Mouse (Mus musculus) CH12.LX (cell line): ENCODE data around the gene Ddx28. TPM values are rescaled to one million over a fixed set of nuclear protein-coding genes. Genes with fewer than 3 reads are reported as not detected.
A peak's percentile ranks its signal among the peaks of the same experiment; 100 is the strongest.
"Not testable (repeated sequence)": the region's sequence is repeated elsewhere in the genome, so short reads cannot be mapped to it uniquely, and the experiment has no call there.

ENCODE experiments used
- DNase-seq: peaks from one replicate; pipeline ENCODE4 v3.0.0-alpha.2; 2013; ENCODE audit errors: extremely low read depth
- H3K27ac ChIP-seq: 2 replicates; pipeline ENCODE4 v1.5.1; 2012; ENCODE audit warnings: low read depth, mild to moderate bottlenecking, control low read depth, moderate library complexity; ENCODE audit not compliant: insufficient read depth
- H3K27me3 ChIP-seq: replicated peaks from 2 replicates; pipeline ENCODE3; 2012; ENCODE audit warnings: inconsistent platforms
- H3K36me3 ChIP-seq, 2 experiments: replicated peaks in 1 of 2; 2 replicates each; pipeline versions ENCODE3 to v1.6.1; 2012; ENCODE audit warnings: inconsistent platforms in 1 of 2, low read length in 1 of 2, mild to moderate bottlenecking in 1 of 2, mixed read lengths in 1 of 2, moderate library complexity in 1 of 2; ENCODE audit not compliant: control insufficient read depth in 1 of 2, insufficient read depth in 1 of 2
- H3K4me1 ChIP-seq, 2 experiments: 2 replicates each; pipeline ENCODE4 v1.6.1; 2012; ENCODE audit warnings: inconsistent platforms in 1 of 2, moderate library complexity in 1 of 2; ENCODE audit not compliant: insufficient read depth in 2 of 2, control insufficient read depth in 1 of 2
- H3K4me2 ChIP-seq: 2 replicates; pipeline ENCODE4 v1.6.1; 2012; ENCODE audit warnings: low read depth, mild to moderate bottlenecking, control low read depth; ENCODE audit not compliant: poor library complexity, insufficient read depth, severe bottlenecking
- H3K4me3 ChIP-seq, 3 experiments: fragments of 150-350 bp in 1 of 3; sonication (generic) in 1 of 3; replicated peaks in 1 of 3; 2 replicates each; pipeline versions ENCODE3 to v1.5.1; 2011 to 2012; ENCODE audit warnings: low read depth in 2 of 3, low read length in 2 of 3, mild to moderate bottlenecking in 2 of 3, moderate library complexity in 2 of 3, control low read depth in 1 of 3, improper control_type of control experiment in 1 of 3, inconsistent platforms in 1 of 3, mixed read lengths in 1 of 3; ENCODE audit not compliant: poor library complexity in 1 of 3
- H3K79me2 ChIP-seq: replicated peaks from 2 replicates; pipeline ENCODE4 v1.6.1; 2012; ENCODE audit warnings: mild to moderate bottlenecking, moderate library complexity; ENCODE audit not compliant: control insufficient read depth, poor library complexity, insufficient read depth, severe bottlenecking; ENCODE audit errors: extremely low read depth
- H3K9ac ChIP-seq: 2 replicates; pipeline ENCODE4 v1.6.1; 2012; ENCODE audit warnings: low read depth, mild to moderate bottlenecking, control low read depth, moderate library complexity; ENCODE audit not compliant: insufficient read depth
- H3K9me3 ChIP-seq: replicated peaks from 2 replicates; pipeline ENCODE3; 2012; ENCODE audit warnings: low read length, inconsistent platforms, mixed read lengths
- BHLHE40 ChIP-seq: IDR thresholded peaks from 2 replicates; pipeline ENCODE4 v1.6.1; 2011; ENCODE audit warnings: mild to moderate bottlenecking, low read depth, low read length, improper control_type of control experiment
- CTCF ChIP-seq, 2 experiments: IDR thresholded peaks in 1 of 2; conservative IDR thresholded peaks in 1 of 2; 2 replicates each; pipeline ENCODE4 v1.5.1; 2011 to 2012; ENCODE audit warnings: low read depth in 2 of 2, low read length in 2 of 2, improper control_type of control experiment in 1 of 2, inconsistent platforms in 1 of 2, mild to moderate bottlenecking in 1 of 2, moderate library complexity in 1 of 2
- E2F4 ChIP-seq: IDR thresholded peaks from 2 replicates; pipeline ENCODE4 v1.6.1; 2011; ENCODE audit warnings: low read depth, low read length, improper control_type of control experiment; ENCODE audit not compliant: insufficient replicate concordance
- ELF1 ChIP-seq: IDR thresholded peaks from 2 replicates; pipeline ENCODE4 v1.6.1; 2014; ENCODE audit warnings: low read depth, mild to moderate bottlenecking, inconsistent platforms, low read length, improper control_type of control experiment
- EP300 ChIP-seq: IDR thresholded peaks from 2 replicates; pipeline ENCODE4 v1.6.1; 2011; ENCODE audit warnings: low read length, improper control_type of control experiment
- GABPA ChIP-seq: IDR thresholded peaks from 2 replicates; pipeline ENCODE4 v1.6.1; 2012; ENCODE audit warnings: low read depth, low read length, improper control_type of control experiment, inconsistent platforms; ENCODE audit not compliant: insufficient replicate concordance
- HCFC1 ChIP-seq: IDR thresholded peaks from 2 replicates; pipeline ENCODE4 v1.6.1; 2012; ENCODE audit warnings: low read depth, mild to moderate bottlenecking, inconsistent platforms, low read length, improper control_type of control experiment
- IRF4 ChIP-seq: IDR thresholded peaks from 2 replicates; pipeline ENCODE4 v1.6.1; 2014; ENCODE audit warnings: low read depth, mild to moderate bottlenecking, inconsistent platforms, low read length, improper control_type of control experiment
- JUN ChIP-seq: IDR thresholded peaks from 2 replicates; pipeline ENCODE4 v1.6.1; 2011; ENCODE audit warnings: low read depth, mild to moderate bottlenecking, low read length, improper control_type of control experiment, moderate library complexity; ENCODE audit not compliant: insufficient read depth
- JUND ChIP-seq: conservative IDR thresholded peaks from 2 replicates; pipeline ENCODE4 v1.6.1; 2011; ENCODE audit warnings: low read depth, low read length, improper control_type of control experiment
- KAT2A ChIP-seq: IDR thresholded peaks from 2 replicates; pipeline ENCODE4 v1.6.1; 2012; ENCODE audit warnings: low read length, improper control_type of control experiment, inconsistent platforms; ENCODE audit not compliant: insufficient replicate concordance
- MAFK ChIP-seq: IDR thresholded peaks from 2 replicates; pipeline ENCODE4 v1.6.1; 2011; ENCODE audit warnings: low read length, improper control_type of control experiment; ENCODE audit not compliant: insufficient replicate concordance
- MAX ChIP-seq: IDR thresholded peaks from 2 replicates; pipeline ENCODE4 v1.6.1; 2011; ENCODE audit warnings: low read length, improper control_type of control experiment
- MAZ ChIP-seq: IDR thresholded peaks from 2 replicates; pipeline ENCODE4 v1.6.1; 2012; ENCODE audit warnings: low read depth, mild to moderate bottlenecking, inconsistent platforms, low read length, improper control_type of control experiment, moderate library complexity
- MEF2A ChIP-seq: IDR thresholded peaks from 2 replicates; pipeline ENCODE4 v1.6.1; 2014; ENCODE audit warnings: low read depth, mild to moderate bottlenecking, inconsistent platforms, low read length, improper control_type of control experiment, borderline replicate concordance
- MYC ChIP-seq: IDR thresholded peaks from 2 replicates; pipeline ENCODE4 v1.6.1; 2011; ENCODE audit warnings: low read depth, mild to moderate bottlenecking, improper control_type of control experiment, low read length
- NELFE ChIP-seq: IDR thresholded peaks from 2 replicates; pipeline ENCODE4 v1.6.1; 2011; ENCODE audit warnings: low read depth, low read length, improper control_type of control experiment
- PAX5 ChIP-seq: IDR thresholded peaks from 2 replicates; pipeline ENCODE4 v1.6.1; 2012; ENCODE audit warnings: low read length, inconsistent platforms, mixed read lengths
- POLR2A ChIP-seq: IDR thresholded peaks from 2 replicates; pipeline ENCODE4 v1.6.1; 2011; ENCODE audit warnings: low read depth, mild to moderate bottlenecking, improper control_type of control experiment, low read length
- RAD21 ChIP-seq: IDR thresholded peaks from 2 replicates; pipeline ENCODE4 v1.6.1; 2011; ENCODE audit warnings: low read depth, mild to moderate bottlenecking, low read length, improper control_type of control experiment, moderate library complexity
- RCOR1 ChIP-seq: conservative IDR thresholded peaks from 2 replicates; pipeline ENCODE4 v1.6.1; 2012; ENCODE audit warnings: low read depth, mild to moderate bottlenecking, inconsistent platforms, low read length, improper control_type of control experiment
- SMC3 ChIP-seq: IDR thresholded peaks from 2 replicates; pipeline ENCODE4 v1.6.1; 2011; ENCODE audit warnings: low read depth, low read length, improper control_type of control experiment
- TBP ChIP-seq: conservative IDR thresholded peaks from 2 replicates; pipeline ENCODE4 v1.6.1; 2011; ENCODE audit warnings: low read depth, low read length, improper control_type of control experiment
- UBTF ChIP-seq: IDR thresholded peaks from 2 replicates; pipeline ENCODE4 v1.6.1; 2012; ENCODE audit warnings: low read depth, mild to moderate bottlenecking, inconsistent platforms, low read length, improper control_type of control experiment, moderate library complexity
- USF1 ChIP-seq: IDR thresholded peaks from 2 replicates; pipeline ENCODE4 v1.6.1; 2014; ENCODE audit warnings: low read depth, mild to moderate bottlenecking, inconsistent platforms, low read length, improper control_type of control experiment
- USF2 ChIP-seq: conservative IDR thresholded peaks from 2 replicates; pipeline ENCODE4 v1.6.1; 2011; ENCODE audit warnings: low read depth, low read length, improper control_type of control experiment
- ZKSCAN1 ChIP-seq: IDR thresholded peaks from 2 replicates; pipeline ENCODE4 v1.6.1; 2012; ENCODE audit warnings: low read depth, inconsistent platforms, low read length, improper control_type of control experiment, borderline replicate concordance
- dilution Hi-C: fragments of 300-500 bp; cut with MboI; formaldehyde crosslinking; loops from 2 replicates; pipeline ENCODE4 v1.14.3; 2020; ENCODE audit warnings: low sequenced_read_pairs; ENCODE audit not compliant: extremely low pct_unique_long_range_greater_than_20kb, extremely low pct_ligation_motif_present
- in situ Hi-C: fragments of 300-500 bp; cut with MboI; formaldehyde crosslinking; loops from 3 replicates; pipeline ENCODE4 v1.14.3; 2019; ENCODE audit warnings: low sequenced_read_pairs, low pct_ligation_motif_present, low pct_unique_long_range_greater_than_20kb, mixed read lengths
- polyA plus RNA-seq: library from polyadenylated mRNA; unstranded; fragments of >175 nt; gene quantifications from 2 replicates; pipeline ENCODE4 v1.2.1, GENCODE M21; 2012; ENCODE audit warnings: low read depth; ENCODE audit not compliant: insufficient read length
- total RNA-seq, 2 experiments: library from RNA; depleted of rRNA; stranded (reverse); fragments of 300-350 nt in 1 of 2; fragments of >200 nt in 1 of 2; gene quantifications; 2 replicates each; pipeline ENCODE4 v1.2.3; 2012 to 2014

Gene Ddx28
- total and polyA plus RNA-seq, 3 experiments = 15.5 to 21.8 (median 19.8) TPM

DNA sequence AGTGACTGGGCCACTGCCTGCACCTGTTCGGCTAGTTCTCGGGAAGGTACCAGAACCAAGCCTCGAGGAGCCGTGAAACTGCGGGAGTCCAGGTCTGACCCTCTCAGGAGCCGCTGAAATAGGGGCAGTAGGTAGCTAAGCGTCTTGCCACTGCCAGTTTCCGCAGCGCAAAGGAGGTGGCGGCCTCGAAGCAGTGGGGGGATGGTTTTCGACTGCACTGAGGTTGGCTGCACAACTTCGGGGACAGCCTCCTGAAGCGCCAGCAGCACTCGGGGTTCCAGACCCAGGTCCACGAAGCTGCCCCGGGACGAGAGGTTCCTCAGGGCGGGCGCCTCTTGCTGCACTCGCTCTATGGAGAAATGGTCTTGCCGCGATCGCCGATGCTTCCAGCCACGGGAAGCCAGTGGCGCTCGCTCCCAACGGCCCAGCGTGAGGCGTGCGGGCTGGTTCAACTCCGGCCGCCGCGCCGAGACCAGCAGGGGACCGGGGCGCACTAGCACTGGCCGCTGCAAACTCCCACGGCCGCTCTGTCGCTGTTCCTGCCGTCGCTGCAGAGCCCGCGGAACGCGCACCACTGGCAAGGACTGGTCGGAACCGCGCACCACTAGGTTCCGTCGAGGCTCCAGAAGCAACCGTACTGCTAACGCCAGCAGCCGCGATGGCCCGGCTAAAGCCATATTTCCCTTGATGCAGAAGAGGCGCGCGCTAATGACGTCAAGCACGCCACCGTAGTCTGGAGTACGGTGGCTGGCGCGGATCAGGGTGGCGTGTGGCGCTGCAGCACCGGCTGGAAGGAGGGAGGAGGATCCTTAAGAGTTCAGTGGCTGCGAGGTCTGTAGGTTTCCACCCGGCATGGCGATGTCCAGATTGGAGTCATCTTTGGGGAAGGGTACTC lies 687 bp downstream of the Ddx28 start (continued):
- peak; percentile 50; the same call in 1 of the 2 replicates for TF ChIP-seq MAZ
- peak; percentile 86 for TF ChIP-seq MAX
- TF ChIP-seq E2F4 = 0 out of 2 replicates have a peak, but pooled peaks have one; percentile 17
- TF ChIP-seq NELFE = peak; percentile 93
- TF ChIP-seq KAT2A = peak; percentile 85; the same call in 1 of the 2 replicates

DNA sequence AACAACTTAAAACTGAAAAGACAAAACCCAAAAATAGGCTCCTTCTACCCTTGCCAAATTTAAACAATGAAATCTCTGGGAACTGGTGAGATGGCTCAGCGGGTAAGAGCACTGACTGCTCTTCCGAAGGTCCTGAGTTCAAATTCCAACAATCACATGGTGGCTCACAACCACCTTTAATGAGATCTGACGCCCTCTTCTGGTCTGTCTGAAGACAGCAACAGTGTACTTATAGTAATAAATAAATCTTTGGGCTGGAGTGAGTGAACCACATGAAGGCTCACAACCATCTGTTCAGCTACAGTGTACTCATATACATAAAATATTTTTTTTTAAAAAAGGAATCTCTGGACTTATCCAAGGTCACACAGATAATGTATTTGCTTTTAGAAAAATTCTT lies 3.8 kb downstream of the Ddx28 start:
- H3K4me3 ChIP-seq, H3K9me3 ChIP-seq, H3K9ac ChIP-seq, H3K27me3 ChIP-seq, H3K79me2 ChIP-seq, in situ Hi-C loops, dilution Hi-C loops, DNase-seq, H3K27ac ChIP-seq, H3K4me2 ChIP-seq: not testable (repeated sequence)
- Histone ChIP-seq H3K36me3 (peaks cover 0 to 15% of the 10 kb centered on the region in 2 experiments), H3K4me1 (peaks cover 10 to 35% of the 10 kb centered on the region in 2 experiments)
- peak in 1 of 2 experiments; percentile 17; a peak in 1 of 4 replicates for TF ChIP-seq CTCF (conservative IDR thresholded peaks at IDR 0.05 in 1 of 2, IDR thresholded peaks at IDR 0.05 in 1 of 2; ENCODE audit: low read depth in 2 of 2, low read length in 2 of 2)

DNA sequence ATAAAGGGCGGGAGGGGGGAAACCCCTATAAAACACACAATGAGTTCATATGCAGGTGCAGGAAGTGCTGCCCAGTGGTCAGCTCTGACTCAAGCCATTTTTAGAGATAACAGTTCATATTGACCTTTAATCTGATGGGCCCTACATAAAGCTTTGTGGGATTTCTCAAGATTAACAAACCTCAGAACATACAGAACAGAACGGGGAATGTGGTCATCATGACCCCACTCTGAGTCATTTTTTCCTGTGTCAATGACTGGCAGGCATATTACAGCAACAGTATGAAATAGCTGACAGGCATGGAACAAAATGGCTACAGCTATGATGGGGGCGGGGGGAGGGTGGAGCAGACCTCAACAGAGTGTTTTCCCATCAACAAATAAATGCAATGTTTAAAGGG lies 4.5 kb downstream of the Ddx28 start:
- peak; percentile 81 for DNase-seq
- no peaks in the 10 kb centered on the region for H3K27me3 ChIP-seq
- H3K4me2 ChIP-seq = no peak overlapping the region
- in situ Hi-C loops (no loop called here), dilution Hi-C loops (no loop called here)
- H3K9ac ChIP-seq = no peak overlapping the region
- H3K4me1 ChIP-seq = peaks cover 10 to 32% of the 10 kb centered on the region in 2 experiments
- no peak overlapping the region for H3K27ac ChIP-seq
- H3K36me3 ChIP-seq = peaks cover 0 to 15% of the 10 kb centered on the region in 2 experiments
- no peaks in the 10 kb centered on the region for H3K9me3 ChIP-seq
- H3K79me2 ChIP-seq = peaks cover 9% of the 10 kb centered on the region
- H3K4me3 ChIP-seq = no peak overlapping the region
- TF ChIP-seq USF2 (no peak), MYC (no peak), USF1 (no peak), HCFC1 (no peak), JUN (peak; percentile 93), CTCF (conservative IDR thresholded peaks at IDR 0.05 in 1 of 2, IDR thresholded peaks at IDR 0.05 in 1 of 2; ENCODE audit: low read depth in 2 of 2, low read length in 2 of 2) (no peak), PAX5 (no peak), TBP (no peak), JUND (peak; percentile 95), POLR2A (no peak), MEF2A (peak; percentile 65; the same call in 1 of the 2 replicates), ZKSCAN1 (no peak), NELFE (no peak), RCOR1 (peak; percentile 50; the same call in 1 of the 2 replicates), EP300 (peak; percentile 83), MAZ (0 out of 2 replicates have a peak, but pooled peaks have one; percentile 32), MAX (no peak), IRF4 (peak; percentile 67; the same call in 1 of the 2 replicates), RAD21 (no peak), ELF1 (no peak), SMC3 (no peak), UBTF (no peak), MAFK (0 out of 2 replicates have a peak, but pooled peaks have one; percentile 39), GABPA (no peak), BHLHE40 (peak; percentile 7; the same call in 1 of the 2 replicates)
